Mouse (Mus musculus): Measurements from ENCODE around the gene Nab1. TPM values are rescaled to one million over a fixed set of nuclear protein-coding genes. Genes with fewer than 3 reads are reported as not detected.

The Nab1 gene
- polyA plus RNA-seq, 1 experiment, result 10.0 TPM

GRCm38 (mm10) chr1:52430606-52431005 is 69.9 kb downstream of the Nab1 start:
- no peak for DNase-seq
- TF ChIP-seq POLR2A (IDR thresholded peaks at IDR 0.05; ENCODE audit: low read depth, low read length) (no peak), CTCF (conservative IDR thresholded peaks at IDR 0.05; ENCODE audit: insufficient read depth, insufficient read length, low read depth, low read length) (no peak)
- H3K4me3 ChIP-seq (ENCODE audit: insufficient read depth, low read depth, low read length), result no peak overlapping the region
- no peak overlapping the region for H3K27ac ChIP-seq (ENCODE audit: insufficient read depth, low read depth, low read length)
- H3K27me3 ChIP-seq (replicated peaks; ENCODE audit: control insufficient read depth, insufficient read depth, low read length), result no peaks in the 10 kb centered on the region
- H3K4me1 ChIP-seq (ENCODE audit: control insufficient read depth, insufficient read depth, low read length), result no peaks in the 10 kb centered on the region
- H3K36me3 ChIP-seq (ENCODE audit: control insufficient read depth, insufficient read depth, low read length), result no peaks in the 10 kb centered on the region
- WGBS, result 76% methylated on average over 2 of the region's 2 CpGs

- DNase-seq, result no peak
- no peak overlapping the region for H3K27ac ChIP-seq (ENCODE audit: insufficient read depth, low read depth, low read length)
- H3K4me1 ChIP-seq (ENCODE audit: control insufficient read depth, insufficient read depth, low read length), result no peaks in the 10 kb centered on the region
- H3K27me3 ChIP-seq (replicated peaks; ENCODE audit: control insufficient read depth, insufficient read depth, low read length), result no peaks in the 10 kb centered on the region
- WGBS, result 73% methylated on average over 1 of the region's 1 CpGs
- no peak overlapping the region for H3K4me3 ChIP-seq (ENCODE audit: insufficient read depth, low read depth, low read length)
- no peak for TF ChIP-seq POLR2A (IDR thresholded peaks at IDR 0.05; ENCODE audit: low read depth, low read length)
- no peak for TF ChIP-seq CTCF (conservative IDR thresholded peaks at IDR 0.05; ENCODE audit: insufficient read depth, insufficient read length, low read depth, low read length)
- H3K36me3 ChIP-seq (ENCODE audit: control insufficient read depth, insufficient read depth, low read length), result no peaks in the 10 kb centered on the region
These were observed 70.4 kb downstream of the Nab1 start for GRCm38 (mm10) chr1:52430116-52430515.

GRCm38 (mm10) chr1:52427841-52428464 is 72.5 kb downstream of the Nab1 start:
- Histone ChIP-seq H3K4me3 (ENCODE audit: insufficient read depth, low read depth, low read length) (no peak overlapping the region), H3K4me1 (ENCODE audit: control insufficient read depth, insufficient read depth, low read length) (no peaks in the 10 kb centered on the region), H3K36me3 (ENCODE audit: control insufficient read depth, insufficient read depth, low read length) (no peaks in the 10 kb centered on the region), H3K27ac (ENCODE audit: insufficient read depth, low read depth, low read length) (no peak overlapping the region), H3K27me3 (replicated peaks; ENCODE audit: control insufficient read depth, insufficient read depth, low read length) (no peaks in the 10 kb centered on the region)
- TF ChIP-seq POLR2A (IDR thresholded peaks at IDR 0.05; ENCODE audit: low read depth, low read length) (no peak), CTCF (conservative IDR thresholded peaks at IDR 0.05; ENCODE audit: insufficient read depth, insufficient read length, low read depth, low read length) (no peak)
- DNase-seq, result no peak
- WGBS, result 66% methylated on average over 2 of the region's 2 CpGs

- no peak overlapping the region for H3K4me3 ChIP-seq (ENCODE audit: insufficient read depth, low read depth, low read length)
- no peaks in the 10 kb centered on the region for H3K36me3 ChIP-seq (ENCODE audit: control insufficient read depth, insufficient read depth, low read length)
- no peaks in the 10 kb centered on the region for H3K27me3 ChIP-seq (replicated peaks; ENCODE audit: control insufficient read depth, insufficient read depth, low read length)
- no peak for DNase-seq
- no peak for TF ChIP-seq POLR2A (IDR thresholded peaks at IDR 0.05; ENCODE audit: low read depth, low read length)
- TF ChIP-seq CTCF (conservative IDR thresholded peaks at IDR 0.05; ENCODE audit: insufficient read depth, insufficient read length, low read depth, low read length), result no peak
- 67% methylated on average over 1 of the region's 1 CpGs for WGBS
- H3K4me1 ChIP-seq (ENCODE audit: control insufficient read depth, insufficient read depth, low read length), result no peaks in the 10 kb centered on the region
- no peak overlapping the region for H3K27ac ChIP-seq (ENCODE audit: insufficient read depth, low read depth, low read length)
These were observed 76.6 kb downstream of the Nab1 start for GRCm38 (mm10) chr1:52423846-52424245.

- no peak for TF ChIP-seq CTCF (conservative IDR thresholded peaks at IDR 0.05; ENCODE audit: insufficient read depth, insufficient read length, low read depth, low read length)
- no peak for TF ChIP-seq POLR2A (IDR thresholded peaks at IDR 0.05; ENCODE audit: low read depth, low read length)
- WGBS, result 78% methylated on average over 2 of the region's 2 CpGs
- DNase-seq, result no peak
- Histone ChIP-seq H3K4me3 (ENCODE audit: insufficient read depth, low read depth, low read length) (no peak overlapping the region), H3K27ac (ENCODE audit: insufficient read depth, low read depth, low read length) (no peak overlapping the region), H3K36me3 (ENCODE audit: control insufficient read depth, insufficient read depth, low read length) (no peaks in the 10 kb centered on the region), H3K4me1 (ENCODE audit: control insufficient read depth, insufficient read depth, low read length) (no peaks in the 10 kb centered on the region), H3K27me3 (replicated peaks; ENCODE audit: control insufficient read depth, insufficient read depth, low read length) (no peaks in the 10 kb centered on the region)
These were observed 77.4 kb downstream of the Nab1 start for GRCm38 (mm10) chr1:52423057-52423456.

- H3K4me1 ChIP-seq (ENCODE audit: control insufficient read depth, insufficient read depth, low read length), result no peaks in the 10 kb centered on the region
- no peaks in the 10 kb centered on the region for H3K36me3 ChIP-seq (ENCODE audit: control insufficient read depth, insufficient read depth, low read length)
- H3K27ac ChIP-seq (ENCODE audit: insufficient read depth, low read depth, low read length), result no peak overlapping the region
- H3K4me3 ChIP-seq (ENCODE audit: insufficient read depth, low read depth, low read length), result no peak overlapping the region
- 73% methylated on average over 3 of the region's 3 CpGs for WGBS
- H3K27me3 ChIP-seq (replicated peaks; ENCODE audit: control insufficient read depth, insufficient read depth, low read length), result no peaks in the 10 kb centered on the region
- TF ChIP-seq CTCF (conservative IDR thresholded peaks at IDR 0.05; ENCODE audit: insufficient read depth, insufficient read length, low read depth, low read length), result no peak
- TF ChIP-seq POLR2A (IDR thresholded peaks at IDR 0.05; ENCODE audit: low read depth, low read length), result no peak
- no peak for DNase-seq
These were observed 78.3 kb downstream of the Nab1 start for GRCm38 (mm10) chr1:52422137-52422536.

- no peaks in the 10 kb centered on the region for H3K4me1 ChIP-seq (ENCODE audit: control insufficient read depth, insufficient read depth, low read length)
- H3K4me3 ChIP-seq (ENCODE audit: insufficient read depth, low read depth, low read length), result no peak overlapping the region
- H3K27ac ChIP-seq (ENCODE audit: insufficient read depth, low read depth, low read length), result no peak overlapping the region
- no peaks in the 10 kb centered on the region for H3K36me3 ChIP-seq (ENCODE audit: control insufficient read depth, insufficient read depth, low read length)
- no peak for TF ChIP-seq CTCF (conservative IDR thresholded peaks at IDR 0.05; ENCODE audit: insufficient read depth, insufficient read length, low read depth, low read length)
- TF ChIP-seq POLR2A (IDR thresholded peaks at IDR 0.05; ENCODE audit: low read depth, low read length), result no peak
- no peak for DNase-seq
- no peaks in the 10 kb centered on the region for H3K27me3 ChIP-seq (replicated peaks; ENCODE audit: control insufficient read depth, insufficient read depth, low read length)
These were observed 78.9 kb downstream of the Nab1 start for GRCm38 (mm10) chr1:52421623-52422022.

Measured in kidney, adult 2 months (tissue).